Mouse (Mus musculus): ENCODE measurements at regions not wholly inside any gene's neighbourhood (a gene's known extent, or its start where the extent isn't known, plus 50 kb on each side); places are given as distances from the start of the nearest gene placed in this dataset.
A peak's percentile ranks its signal among the peaks of the same experiment; 100 is the strongest.

GRCm38 (mm10) chr4:55203731-55204710 is 145.8 kb upstream of the Rad23b start:
- DNase-seq (ENCODE audit: low spot score in 2 of 2), result no peak

DNA sequence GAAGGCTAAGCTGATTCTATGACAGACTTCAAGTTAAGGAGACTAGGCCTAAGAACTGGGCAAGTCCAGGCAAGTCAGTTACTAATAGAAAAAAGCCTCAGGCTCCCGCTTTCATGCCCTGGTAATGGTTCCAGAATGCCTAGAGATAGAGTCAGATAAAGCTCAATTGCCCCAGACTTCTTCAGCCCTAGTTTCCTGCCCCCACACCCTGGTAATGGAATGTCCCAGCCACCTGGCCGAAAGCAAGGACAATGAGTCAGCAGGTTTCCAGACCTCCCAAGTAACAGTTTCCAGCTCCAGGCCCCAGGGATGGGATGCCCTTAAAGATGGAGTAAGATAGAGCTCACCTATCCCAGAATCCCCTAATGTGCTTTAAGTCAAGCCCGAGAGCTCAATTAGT is 143.6 kb upstream of the Rad23b start:
- no peak for DNase-seq (ENCODE audit: low spot score in 2 of 2)

DNA sequence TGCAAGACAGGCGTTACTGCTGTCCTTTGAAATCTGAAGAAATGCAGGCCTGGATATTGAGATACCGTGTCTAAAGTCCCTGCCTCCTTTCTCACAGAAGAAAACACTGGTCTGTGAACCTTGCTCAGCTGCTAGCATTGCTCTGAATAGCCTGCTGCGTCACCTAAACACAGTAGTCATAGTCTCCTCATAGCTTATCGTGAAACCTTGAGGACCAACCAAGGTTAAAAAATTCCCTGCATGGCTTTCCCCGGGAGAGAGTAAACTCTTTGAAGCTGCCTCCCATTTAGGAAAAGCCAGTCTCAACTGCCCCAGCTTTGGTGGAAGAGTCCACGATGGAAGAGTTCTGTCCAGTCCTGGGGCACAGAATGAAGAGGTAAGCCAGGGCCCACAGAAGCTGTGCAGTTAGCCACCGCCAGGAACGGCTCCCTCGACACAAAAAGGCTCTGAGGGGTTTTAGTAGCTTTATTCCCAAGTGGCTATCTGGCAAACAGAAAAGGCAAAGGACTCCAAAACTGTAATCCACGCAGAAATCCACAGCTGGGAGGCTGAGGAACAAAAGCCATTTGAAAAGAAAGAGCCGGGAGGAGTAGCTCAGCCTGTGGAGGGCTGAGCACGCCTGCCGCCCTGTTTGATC is 142.0 kb upstream of the Rad23b start:
- no peak for DNase-seq (ENCODE audit: low spot score in 2 of 2)

- no peak for DNase-seq (ENCODE audit: low spot score in 2 of 2)
These were observed 141.2 kb upstream of the Rad23b start for GRCm38 (mm10) chr4:55208386-55209345.

GRCm38 (mm10) chr4:55215425-55216174 is 134.2 kb upstream of the Rad23b start:
- no peak for DNase-seq (ENCODE audit: low spot score in 2 of 2)

DNA sequence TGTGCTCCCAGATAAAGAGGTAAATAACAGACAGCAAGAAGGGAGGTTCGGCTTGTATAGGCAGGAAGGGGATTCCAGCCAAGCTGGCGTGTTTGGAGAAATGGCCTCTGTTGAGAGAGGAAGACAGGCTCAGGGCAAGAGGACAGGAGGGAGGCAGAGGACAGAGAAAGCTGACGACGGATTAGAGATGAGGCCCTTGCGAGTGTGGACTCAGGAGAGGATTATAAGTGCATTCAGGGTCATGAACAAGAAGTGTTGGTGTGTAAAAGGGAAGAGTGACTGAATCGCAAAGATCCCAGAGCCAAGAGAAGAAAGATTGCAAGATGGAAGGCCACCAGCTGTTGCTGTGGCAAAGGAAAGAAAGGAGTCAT is 133.7 kb upstream of the Rad23b start:
- DNase-seq (ENCODE audit: low spot score in 2 of 2), result peak in 1 of 2 experiments; percentile 27

- no peak for DNase-seq (ENCODE audit: low spot score in 2 of 2)
These were observed 124.1 kb upstream of the Rad23b start for GRCm38 (mm10) chr4:55225766-55226165.

DNA sequence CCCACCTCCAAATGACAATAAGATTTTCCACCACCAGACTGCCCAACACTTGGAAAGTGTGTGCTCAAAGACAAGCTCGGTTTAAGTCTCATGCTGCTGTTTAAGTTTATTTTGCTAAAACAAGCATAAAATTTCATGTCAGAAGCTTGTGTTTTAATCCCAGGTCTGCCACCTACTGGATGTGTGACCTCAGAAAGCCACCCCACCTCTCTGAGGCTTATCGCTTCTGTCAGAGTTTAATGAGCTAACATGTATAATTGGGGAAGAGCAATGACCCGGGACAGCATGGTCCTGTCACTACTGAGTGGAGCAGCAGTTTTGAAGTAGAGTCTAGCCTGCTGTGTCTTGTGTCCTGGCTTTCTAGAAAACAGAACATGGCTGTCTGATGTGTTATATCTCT is 122.4 kb upstream of the Rad23b start:
- no peak for DNase-seq (ENCODE audit: low spot score in 2 of 2)

- no peak for DNase-seq (ENCODE audit: low spot score in 2 of 2)
These were observed 118.3 kb upstream of the Rad23b start for GRCm38 (mm10) chr4:55231522-55231921.

GRCm38 (mm10) chr4:55237856-55238255 is 112.0 kb upstream of the Rad23b start:
- no peak for DNase-seq (ENCODE audit: low spot score in 2 of 2)

GRCm38 (mm10) chr4:55240450-55240849 is 109.4 kb upstream of the Rad23b start:
- peak; percentile 67 to 84 for DNase-seq (ENCODE audit: low spot score in 2 of 2)

DNA sequence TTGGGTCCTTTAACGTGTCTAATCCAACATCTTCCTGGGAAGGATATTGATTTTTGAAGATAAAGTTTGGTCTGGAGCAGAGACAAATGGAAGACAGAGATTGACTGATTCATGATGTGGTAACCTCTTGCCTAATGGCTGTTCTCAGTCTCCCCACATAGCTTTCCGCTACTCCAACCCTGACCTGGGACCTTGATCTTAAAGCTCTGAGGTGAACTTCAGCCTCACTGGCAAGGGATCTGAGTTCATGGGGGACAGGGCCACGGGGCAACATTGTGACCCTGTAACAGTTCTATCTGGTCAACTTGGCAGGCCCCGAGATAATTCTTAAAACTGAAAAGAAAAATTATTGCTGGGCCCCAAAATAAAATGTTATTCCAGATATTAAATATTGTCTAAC is 107.5 kb upstream of the Rad23b start:
- no peak for DNase-seq (ENCODE audit: low spot score in 2 of 2)

GRCm38 (mm10) chr4:55243091-55244058 is 106.5 kb upstream of the Rad23b start:
- no peak for DNase-seq (ENCODE audit: low spot score in 2 of 2)

- no peak for DNase-seq (ENCODE audit: low spot score in 2 of 2)
These were observed 104.1 kb upstream of the Rad23b start for GRCm38 (mm10) chr4:55245789-55246188.

DNA sequence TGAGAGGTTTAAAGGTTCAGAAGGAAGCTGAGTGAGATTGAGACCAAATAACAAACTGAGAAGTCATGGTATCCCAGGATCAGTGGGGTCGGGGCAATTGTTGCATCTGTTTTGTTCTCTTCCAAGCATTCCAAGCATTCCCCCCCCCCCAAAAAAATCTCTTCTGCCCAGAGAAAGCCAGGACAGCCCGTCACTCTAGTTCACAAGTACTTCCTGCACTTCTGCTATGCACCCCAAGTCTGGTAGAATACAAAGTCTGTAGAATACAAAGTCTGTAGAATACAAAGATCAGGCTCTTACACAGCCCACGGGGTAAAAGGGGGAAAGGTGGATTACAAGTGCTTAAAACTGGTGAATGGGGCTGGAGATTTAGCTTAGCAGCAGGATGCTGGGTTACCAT is 99.5 kb upstream of the Rad23b start:
- no peak for DNase-seq (ENCODE audit: low spot score in 2 of 2)

- no peak for DNase-seq (ENCODE audit: low spot score in 2 of 2)
These were observed 98.3 kb upstream of the Rad23b start for GRCm38 (mm10) chr4:55251546-55251945.

DNA sequence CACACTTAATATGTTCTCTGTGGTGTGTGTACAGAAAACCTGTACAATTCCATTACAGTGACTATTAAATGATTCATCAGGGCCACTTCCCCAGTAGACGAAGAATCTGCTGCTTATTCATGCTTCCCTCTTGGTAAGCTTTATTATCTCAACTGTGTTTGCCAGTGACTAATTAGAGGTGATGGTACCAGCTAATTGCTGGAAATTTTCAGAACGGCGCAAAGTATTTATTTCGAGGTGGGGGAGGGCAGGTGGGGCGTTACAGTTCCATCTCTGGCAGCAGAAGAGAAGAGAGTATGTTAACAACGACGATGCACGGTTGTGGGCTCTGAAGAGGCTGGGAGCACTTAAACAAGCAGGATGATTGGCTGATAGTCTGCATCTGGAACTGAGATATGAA is 96.1 kb upstream of the Rad23b start:
- no peak for DNase-seq (ENCODE audit: low spot score in 2 of 2)

GRCm38 (mm10) chr4:55271965-55272630 is 77.7 kb upstream of the Rad23b start:
- no peak for DNase-seq (ENCODE audit: low spot score in 2 of 2)

GRCm38 (mm10) chr4:55276300-55276952 is 73.4 kb upstream of the Rad23b start:
- no peak for DNase-seq (ENCODE audit: low spot score in 2 of 2)

Measured in urinary bladder, postnatal 4 days (tissue).